Mouse (Mus musculus): ENCODE results near the gene Spock2.
"Not testable (repeated sequence)": the region's sequence is repeated elsewhere in the genome, so short reads cannot be mapped to it uniquely, and the experiment has no call there.

- TF ChIP-seq CTCF, EP300 (IDR thresholded peaks at IDR 0.05; ENCODE audit: low read depth): not testable (repeated sequence)
These were observed 56.4 kb downstream of the Spock2 start for GRCm38 (mm10) chr10:60162184-60162972.
